Mouse (Mus musculus): Measurements from ENCODE around the gene Zkscan5. TPM values are rescaled to one million over a fixed set of nuclear protein-coding genes. Genes with fewer than 3 reads are reported as not detected.

Gene Zkscan5
- polyA plus RNA-seq (2015; fragmentation: Nextera tagmentation; extraction: Ambion mirVana): 10.4 and 10.8 TPM in 2 replicates

DNA sequence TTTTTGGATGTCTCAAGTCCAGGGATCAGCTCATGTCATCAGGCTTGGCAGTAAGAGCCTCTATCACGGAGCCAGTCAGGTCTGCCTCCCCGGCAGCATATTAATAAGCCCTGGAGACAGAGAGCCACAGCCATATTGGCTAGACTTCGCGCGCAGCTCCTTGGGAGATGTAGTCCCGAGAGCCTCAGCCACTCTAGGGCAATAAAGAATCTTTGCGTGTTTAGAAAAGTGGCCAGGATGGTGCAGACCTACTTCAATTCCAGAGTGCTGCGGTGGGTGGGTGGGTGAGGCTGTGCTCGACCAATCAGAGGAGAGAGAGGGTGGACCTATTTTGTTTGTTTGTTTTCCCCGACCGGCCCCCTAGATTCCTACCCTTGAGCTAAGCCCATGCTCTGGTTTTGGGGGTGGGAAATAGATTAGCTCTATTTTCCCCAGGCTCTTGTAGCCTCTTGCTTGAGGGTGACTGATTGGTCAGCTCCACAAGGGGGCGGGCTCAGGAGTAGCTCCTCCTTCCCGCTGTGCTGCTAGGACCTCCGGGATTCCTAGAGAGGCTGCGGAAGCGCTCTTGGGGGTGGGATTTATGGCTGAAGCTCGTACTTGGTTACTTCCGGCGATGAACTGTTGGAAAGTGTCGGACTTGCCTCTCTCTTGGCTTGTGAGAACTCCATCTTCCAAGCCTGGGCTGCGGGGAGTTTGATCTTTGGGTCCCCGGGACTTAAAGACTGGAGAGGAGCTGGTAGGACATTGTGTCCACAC is at the start of gene Zkscan5:
Zkscan5 (plus strand) TSS at position 627 of the 756 bp plus-strand sequence.
- Histone ChIP-seq H3K9me3 (replicated peaks; ENCODE audit: low read length) (no peaks in the 10 kb centered on the region), H3K27ac (peak within 1 kb of the TSS; percentile 82), H3K4me3 (replicated peaks; ENCODE audit: low read depth, low read length) (peak within 1 kb of the TSS; percentile 47), H3K9ac (ENCODE audit: low read depth, low read length) (peak within 1 kb of the TSS; percentile 54), H3K27me3 (ENCODE audit: insufficient read depth, low read length) (no peaks in the 10 kb centered on the region), H3K4me1 (replicated peaks; ENCODE audit: insufficient read depth, low read length) (peaks cover 3% of the 10 kb centered on the region; the same call in 1 of the 2 replicates), H3K36me3 (ENCODE audit: insufficient read depth, low read length) (0 out of 2 replicates have a peak, but pooled peaks cover under 1% of the 10 kb centered on the region), H3K4me2 (ENCODE audit: low read length) (peak within 1 kb of the TSS; percentile 62)
- peak; percentile 48; the same call in 1 of the 2 replicates for TF ChIP-seq CTCF (IDR thresholded peaks at IDR 0.05; ENCODE audit: low read depth)
- WGBS: 0% methylated on average over 22 of the region's 22 CpGs
- peak; percentile 99 for DNase-seq (ENCODE audit: low spot score)
- ATAC-seq (replicated peaks; ENCODE audit: low FRiP score, low read depth): peak; percentile 97

- H3K27me3 ChIP-seq (ENCODE audit: insufficient read depth, low read length): no peaks in the 10 kb centered on the region
- DNase-seq (ENCODE audit: low spot score) (no peak), ATAC-seq (replicated peaks; ENCODE audit: low FRiP score, low read depth) (no peak)
- H3K4me1 ChIP-seq (replicated peaks; ENCODE audit: insufficient read depth, low read length): peaks cover 5% of the 10 kb centered on the region; the same call in 1 of the 2 replicates
- no peak for TF ChIP-seq CTCF (IDR thresholded peaks at IDR 0.05; ENCODE audit: low read depth)
- H3K4me2 ChIP-seq (ENCODE audit: low read length): no peak overlapping the region
- 96% methylated on average over 14 of the region's 14 CpGs for WGBS
- peaks cover 40% of the 10 kb centered on the region; the same call in 1 of the 2 replicates for H3K36me3 ChIP-seq (ENCODE audit: insufficient read depth, low read length)
- H3K27ac ChIP-seq: no peak overlapping the region
- H3K4me3 ChIP-seq (replicated peaks; ENCODE audit: low read depth, low read length): no peak overlapping the region
- H3K9me3 ChIP-seq (replicated peaks; ENCODE audit: low read length): no peaks in the 10 kb centered on the region
- no peak overlapping the region for H3K9ac ChIP-seq (ENCODE audit: low read depth, low read length)
These were observed 43.0 kb upstream of the Zkscan5 start for GRCm38 (mm10) chr5:145161361-145161760.

GRCm38 (mm10) chr5:145164710-145165109 is 39.7 kb upstream of the Zkscan5 start:
- peak overlapping the region; percentile 5; the same call in 1 of the 2 replicates for H3K27ac ChIP-seq
- H3K36me3 ChIP-seq (ENCODE audit: insufficient read depth, low read length): 0 out of 2 replicates have a peak, but pooled peaks cover 21% of the 10 kb centered on the region
- peak; percentile 40 for DNase-seq (ENCODE audit: low spot score)
- H3K4me3 ChIP-seq (replicated peaks; ENCODE audit: low read depth, low read length): no peak overlapping the region
- ATAC-seq (replicated peaks; ENCODE audit: low FRiP score, low read depth): no peak
- H3K9me3 ChIP-seq (replicated peaks; ENCODE audit: low read length): no peaks in the 10 kb centered on the region
- 44% methylated on average over 3 of the region's 3 CpGs for WGBS
- H3K9ac ChIP-seq (ENCODE audit: low read depth, low read length): no peak overlapping the region
- peak overlapping the region; percentile 5; the same call in 1 of the 2 replicates for H3K4me2 ChIP-seq (ENCODE audit: low read length)
- TF ChIP-seq CTCF (IDR thresholded peaks at IDR 0.05; ENCODE audit: low read depth): no peak
- H3K4me1 ChIP-seq (replicated peaks; ENCODE audit: insufficient read depth, low read length): peaks cover 12% of the 10 kb centered on the region
- H3K27me3 ChIP-seq (ENCODE audit: insufficient read depth, low read length): no peaks in the 10 kb centered on the region

GRCm38 (mm10) chr5:145165184-145165583 is 39.2 kb upstream of the Zkscan5 start:
- Histone ChIP-seq H3K27ac (peak overlapping the region; percentile 5; the same call in 1 of the 2 replicates), H3K27me3 (ENCODE audit: insufficient read depth, low read length) (no peaks in the 10 kb centered on the region), H3K4me3 (replicated peaks; ENCODE audit: low read depth, low read length) (no peak overlapping the region), H3K4me2 (ENCODE audit: low read length) (no peak overlapping the region), H3K36me3 (ENCODE audit: insufficient read depth, low read length) (0 out of 2 replicates have a peak, but pooled peaks cover 19% of the 10 kb centered on the region), H3K4me1 (replicated peaks; ENCODE audit: insufficient read depth, low read length) (peaks cover 12% of the 10 kb centered on the region), H3K9me3 (replicated peaks; ENCODE audit: low read length) (no peaks in the 10 kb centered on the region), H3K9ac (ENCODE audit: low read depth, low read length) (no peak overlapping the region)
- TF ChIP-seq CTCF (IDR thresholded peaks at IDR 0.05; ENCODE audit: low read depth): no peak
- WGBS: 80% methylated on average over 15 of the region's 15 CpGs
- ATAC-seq (replicated peaks; ENCODE audit: low FRiP score, low read depth) (no peak), DNase-seq (ENCODE audit: low spot score) (no peak)

DNA sequence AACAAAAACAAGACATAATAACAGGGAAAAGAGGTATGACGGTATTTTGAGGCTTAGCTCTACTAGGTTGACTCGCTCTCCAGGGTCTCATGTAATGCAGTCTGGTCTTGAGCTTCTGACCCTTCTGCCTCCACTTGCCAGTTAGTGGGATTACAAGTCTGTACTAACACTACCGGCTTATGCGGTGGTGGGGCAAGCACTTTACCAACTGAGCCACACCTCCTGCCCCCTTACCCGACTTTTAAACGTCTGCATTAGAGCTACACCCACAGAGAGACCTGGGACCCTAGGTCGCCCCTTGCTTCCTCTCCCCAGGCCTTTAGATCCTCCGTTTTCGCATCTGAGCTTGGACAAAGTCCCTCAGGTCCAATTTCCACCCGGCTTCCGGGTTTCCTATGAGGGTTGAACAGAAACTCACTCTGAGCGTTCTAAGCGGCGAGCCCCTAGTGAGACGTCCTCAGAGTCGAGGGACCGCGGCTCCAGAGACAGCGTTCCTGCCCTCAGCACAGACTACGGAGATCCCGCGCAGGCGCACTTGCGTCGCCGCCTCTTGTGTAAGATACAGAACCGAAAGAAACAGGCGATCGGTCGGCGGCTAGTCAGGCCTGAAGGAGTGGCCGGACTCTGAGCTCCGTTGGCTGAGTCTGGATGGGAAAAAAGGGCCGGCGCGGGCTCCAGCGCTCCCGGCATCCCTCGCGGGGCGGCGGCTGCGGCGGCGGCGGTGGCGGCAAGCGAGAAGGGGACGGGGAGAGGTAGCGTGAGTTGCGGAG is 37.6 kb upstream of the Zkscan5 start, which contains the start of the genes Ptcd1 and Cpsf4:
Ptcd1 (minus strand) TSS at position 573 of the 770 bp plus-strand sequence.
Cpsf4 (plus strand) TSS at position 678 of the 770 bp plus-strand sequence.
- under 1% methylated on average over 48 of the region's 51 CpGs for WGBS

DNA sequence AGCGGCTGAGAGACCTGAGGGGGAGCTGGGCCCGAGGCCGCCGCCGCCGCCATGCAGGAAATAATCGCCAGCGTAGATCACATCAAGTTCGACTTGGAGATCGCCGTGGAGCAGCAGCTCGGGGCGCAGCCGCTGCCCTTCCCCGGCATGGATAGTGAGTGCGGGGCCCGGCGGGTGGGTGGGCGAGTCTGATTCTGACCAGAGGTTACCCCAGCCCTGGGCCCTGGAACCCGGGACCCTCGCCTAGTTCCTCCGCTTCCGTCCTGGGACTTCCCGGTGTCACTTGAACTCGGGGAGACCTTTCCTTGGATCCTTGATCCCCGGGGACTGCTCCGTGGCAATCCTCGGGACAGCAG is 37.1 kb upstream of the Zkscan5 start:
- 0 out of 2 replicates have a peak, but pooled peaks cover 20% of the 10 kb centered on the region for H3K36me3 ChIP-seq (ENCODE audit: insufficient read depth, low read length)
- H3K27ac ChIP-seq: peak overlapping the region; percentile 91
- no peaks in the 10 kb centered on the region for H3K27me3 ChIP-seq (ENCODE audit: insufficient read depth, low read length)
- 0% methylated on average over 27 of the region's 28 CpGs for WGBS
- ATAC-seq (replicated peaks; ENCODE audit: low FRiP score, low read depth): peak; percentile 55
- no peak for TF ChIP-seq CTCF (IDR thresholded peaks at IDR 0.05; ENCODE audit: low read depth)
- peak overlapping the region; percentile 92 for H3K4me2 ChIP-seq (ENCODE audit: low read length)
- H3K4me3 ChIP-seq (replicated peaks; ENCODE audit: low read depth, low read length): peak overlapping the region; percentile 83
- H3K9ac ChIP-seq (ENCODE audit: low read depth, low read length): peak overlapping the region; percentile 96
- H3K9me3 ChIP-seq (replicated peaks; ENCODE audit: low read length): no peaks in the 10 kb centered on the region
- peaks cover 12% of the 10 kb centered on the region for H3K4me1 ChIP-seq (replicated peaks; ENCODE audit: insufficient read depth, low read length)
- DNase-seq (ENCODE audit: low spot score): no peak

More for the DNA sequence above, 37.6 kb upstream of the Zkscan5 start, which contains the start of the genes Ptcd1 and Cpsf4:
- Histone ChIP-seq H3K4me2 (ENCODE audit: low read length) (peak within 1 kb of the TSS; percentile 92), H3K4me1 (replicated peaks; ENCODE audit: insufficient read depth, low read length) (peaks cover 12% of the 10 kb centered on the region), H3K9me3 (replicated peaks; ENCODE audit: low read length) (no peaks in the 10 kb centered on the region), H3K27me3 (ENCODE audit: insufficient read depth, low read length) (no peaks in the 10 kb centered on the region), H3K27ac (peak within 1 kb of the TSS; percentile 91), H3K9ac (ENCODE audit: low read depth, low read length) (peak within 1 kb of the TSS; percentile 96), H3K36me3 (ENCODE audit: insufficient read depth, low read length) (0 out of 2 replicates have a peak, but pooled peaks cover 16% of the 10 kb centered on the region), H3K4me3 (replicated peaks; ENCODE audit: low read depth, low read length) (peak within 1 kb of the TSS; percentile 83)
- DNase-seq (ENCODE audit: low spot score) (peak; percentile 99), ATAC-seq (replicated peaks; ENCODE audit: low FRiP score, low read depth) (peak; percentile 92)
- no peak for TF ChIP-seq CTCF (IDR thresholded peaks at IDR 0.05; ENCODE audit: low read depth)
